Mouse (Mus musculus) megakaryocyte, embryonic 14.5 days (primary cell): ENCODE results near the gene Gm20388.

Experiments used
- FLI1 ChIP-seq: IDR thresholded peaks from 2 replicates; pipeline ENCODE4 v1.6.1; 2012; ENCODE audit warnings: low read length, inconsistent platforms, mixed read lengths
- GATA1 ChIP-seq: IDR thresholded peaks from 3 replicates; pipeline ENCODE4 v1.6.1; 2012; ENCODE audit warnings: mixed read lengths, low read length, inconsistent platforms, borderline replicate concordance

DNA sequence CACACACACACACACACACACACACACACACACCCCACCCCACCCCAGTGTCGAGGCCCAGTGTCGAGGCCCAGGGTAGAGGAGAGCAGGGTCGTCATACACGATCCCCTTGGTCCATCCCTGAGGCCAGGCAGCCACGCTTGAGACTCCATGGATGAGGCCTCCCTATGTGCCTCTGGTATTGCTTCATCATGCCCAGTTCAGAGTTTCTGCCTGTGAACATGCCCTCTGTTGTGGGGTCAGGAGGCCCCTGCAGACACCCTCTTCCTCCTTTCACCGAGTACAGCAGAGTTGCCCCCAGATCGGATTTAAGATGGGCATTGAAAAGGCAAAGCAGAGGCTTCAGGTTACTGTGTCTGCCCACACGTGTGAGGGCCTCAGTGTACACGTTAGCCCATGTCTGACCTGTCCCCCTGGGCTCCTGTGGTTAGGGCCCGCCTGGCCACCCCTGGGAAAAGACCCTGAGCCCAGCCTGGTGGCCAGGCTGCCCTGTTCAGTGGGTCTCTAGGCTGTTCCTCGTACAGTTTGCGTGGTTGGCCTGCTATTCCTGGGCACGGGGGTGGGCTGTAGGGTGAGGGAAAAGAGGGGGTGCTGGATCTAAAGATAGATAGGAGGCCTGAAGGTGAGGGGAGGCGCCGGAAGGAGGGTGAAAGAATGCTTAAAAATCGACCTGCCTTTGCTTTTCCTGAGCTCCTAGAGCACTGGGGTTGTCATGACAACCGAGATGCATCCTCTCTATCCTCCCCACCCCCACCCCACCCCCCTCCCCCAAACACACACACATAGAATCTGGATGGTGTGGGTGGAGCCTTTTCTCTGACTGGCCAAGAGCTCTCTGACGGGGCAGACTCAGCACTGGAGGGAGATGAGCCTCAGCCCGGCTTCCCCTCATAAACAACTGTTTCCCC lies 1860.5 kb downstream of the Gm20388 start:
- TF ChIP-seq GATA1 (no peak), FLI1 (no peak)
